Comparison of ENCODE assay signal across 7 mouse cellular contexts in the genomic region with DNA sequence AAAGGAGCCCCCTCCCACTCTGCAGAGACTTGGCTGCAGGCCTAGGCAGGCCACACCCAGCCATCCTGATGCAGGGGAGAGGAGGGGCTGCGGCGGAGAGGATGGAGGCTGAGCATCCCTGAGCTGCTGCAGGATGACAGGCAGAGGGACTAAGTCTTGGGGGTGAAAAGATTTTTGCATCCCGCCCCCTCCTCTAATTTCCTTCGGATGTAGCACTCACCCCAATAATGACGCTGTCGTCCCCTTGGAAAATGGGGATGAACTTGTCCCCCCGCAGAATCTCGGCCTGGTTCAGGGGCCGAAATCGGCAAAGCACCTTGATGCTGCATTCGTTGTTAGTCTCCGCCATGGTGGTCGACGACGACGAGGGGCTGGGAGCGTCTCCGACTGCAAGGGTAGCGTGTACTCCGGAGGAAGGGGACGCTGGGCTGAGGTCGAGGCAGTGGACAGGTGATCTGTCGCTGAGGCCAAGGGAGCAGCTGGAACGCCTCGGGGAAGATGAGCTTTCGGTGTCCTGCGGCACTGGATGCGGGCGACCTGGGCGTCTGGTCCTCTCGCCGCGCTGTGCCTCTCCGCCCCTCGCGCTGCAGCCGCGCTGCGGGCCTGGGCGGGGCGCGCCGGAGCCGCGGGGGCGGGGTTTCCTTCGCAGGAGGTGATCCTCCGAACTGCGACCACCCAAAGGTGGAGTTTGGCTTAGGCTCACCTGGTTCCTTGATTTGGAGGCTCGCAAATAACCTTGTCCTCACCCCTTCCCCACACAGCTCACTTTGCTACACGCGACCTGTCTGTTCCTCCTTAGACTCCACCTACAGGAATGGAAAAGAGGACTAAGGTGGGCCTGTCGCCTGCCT. TPM values are rescaled to one million over a fixed set of nuclear protein-coding genes. Genes with fewer than 3 reads are reported as not detected.
DNase-seq lines count a peak whose midpoint lies in the region; ATAC-seq and TF ChIP-seq lines count a peak whose summit lies in the region.

A gene (minus strand): TSS at position 801 of the 851 bp plus-strand sequence.

- H3K27me3 ChIP-seq in E14TG2a.4 (ENCODE audit: insufficient read depth, low read length), result no peaks in the 10 kb centered on the region
- H3K27me3 ChIP-seq in hindbrain, embryonic 12.5 days, result peaks cover 14% of the 10 kb centered on the region
- H3K27me3 ChIP-seq in midbrain, embryonic 12.5 days, result peaks cover 32% of the 10 kb centered on the region

- ATAC-seq in hindbrain, embryonic 12.5 days (ENCODE audit: low FRiP score), result peak; percentile 51
- no peak for ATAC-seq in midbrain, embryonic 12.5 days (ENCODE audit: low FRiP score, low read depth)

- WGBS in hindbrain, embryonic 12.5 days, result under 1% methylated on average over 53 of the region's 53 CpGs
- WGBS in midbrain, embryonic 12.5 days, result 1% methylated on average over 51 of the region's 53 CpGs

- peak; percentile 79 for TF ChIP-seq POLR2A in cortical plate, adult 2 months (IDR thresholded peaks at IDR 0.05; ENCODE audit: extremely low read depth, insufficient read depth, low read length)

- H3K4me3 ChIP-seq in E14TG2a.4 (replicated peaks; ENCODE audit: low read length), result peak within 1 kb of the TSS; percentile 83
- H3K4me3 ChIP-seq in cortical plate, adult 2 months (ENCODE audit: insufficient read depth, low read length), result peak within 1 kb of the TSS; percentile 97
- peak within 1 kb of the TSS; percentile 53 for H3K4me3 ChIP-seq in hindbrain, embryonic 12.5 days
- H3K4me3 ChIP-seq in left cerebral cortex, adult 2 months, result peak within 1 kb of the TSS; percentile 79
- peak within 1 kb of the TSS; percentile 60 for H3K4me3 ChIP-seq in midbrain, embryonic 12.5 days

- TF ChIP-seq CTCF in E14TG2a.4 (conservative IDR thresholded peaks at IDR 0.05; ENCODE audit: low read length), result no peak
- no peak for TF ChIP-seq CTCF in cortical plate, adult 2 months (IDR thresholded peaks at IDR 0.05; ENCODE audit: extremely low read depth, insufficient read depth, low read length)
- TF ChIP-seq CTCF in left cerebral cortex, adult 2 months (IDR thresholded peaks at IDR 0.05), result no peak; the same call in 1 of the 2 replicates

- peak within 1 kb of the TSS; percentile 94 for H3K27ac ChIP-seq in cortical plate, adult 2 months (ENCODE audit: insufficient read depth, low read length)
- H3K27ac ChIP-seq in hindbrain, embryonic 12.5 days, result peak within 1 kb of the TSS; percentile 89
- peak within 1 kb of the TSS; percentile 87 for H3K27ac ChIP-seq in left cerebral cortex, adult 2 months
- H3K27ac ChIP-seq in midbrain, embryonic 12.5 days (replicated peaks), result peak within 1 kb of the TSS; percentile 81

- peaks cover 40% of the 10 kb centered on the region for H3K36me3 ChIP-seq in E14TG2a.4 (ENCODE audit: insufficient read depth, low read length)
- no peaks in the 10 kb centered on the region for H3K36me3 ChIP-seq in hindbrain, embryonic 12.5 days
- H3K36me3 ChIP-seq in midbrain, embryonic 12.5 days, result no peaks in the 10 kb centered on the region

- DNase-seq in Muller cell, postnatal 12 days (ENCODE audit: inconsistent ontology term), result peak; percentile 24
- peak; percentile 82 to 85 for DNase-seq in left cerebral cortex, adult 2 months (ENCODE audit: extremely low spot score in 1 of 2, low spot score in 2 of 2)
- peak; percentile 47 for DNase-seq in telencephalon, adult 2 months (ENCODE audit: low read depth, low spot score)

- H3K9me3 ChIP-seq in E14TG2a.4 (ENCODE audit: low read length), result no peaks in the 10 kb centered on the region
- H3K9me3 ChIP-seq in hindbrain, embryonic 12.5 days (replicated peaks), result no peaks in the 10 kb centered on the region
- H3K9me3 ChIP-seq in midbrain, embryonic 12.5 days, result no peaks in the 10 kb centered on the region

- H3K4me2 ChIP-seq in hindbrain, embryonic 12.5 days (replicated peaks), result peak within 1 kb of the TSS; percentile 74
- peak within 1 kb of the TSS; percentile 75 for H3K4me2 ChIP-seq in midbrain, embryonic 12.5 days (replicated peaks)

- intact Hi-C loops in left cerebral cortex, adult 2 months (cut with DNase I), result no loop called here

- H3K9ac ChIP-seq in hindbrain, embryonic 12.5 days, result peak within 1 kb of the TSS; percentile 84
- H3K9ac ChIP-seq in midbrain, embryonic 12.5 days (replicated peaks), result peak within 1 kb of the TSS; percentile 82

- peaks cover 92% of the 10 kb centered on the region for H3K4me1 ChIP-seq in E14TG2a.4 (replicated peaks; ENCODE audit: low read depth, low read length)
- peaks cover 15% of the 10 kb centered on the region for H3K4me1 ChIP-seq in cortical plate, adult 2 months (ENCODE audit: control insufficient read depth, insufficient read depth, low read length)
- H3K4me1 ChIP-seq in hindbrain, embryonic 12.5 days, result peaks cover 55% of the 10 kb centered on the region
- H3K4me1 ChIP-seq in midbrain, embryonic 12.5 days, result peaks cover 49% of the 10 kb centered on the region

RNA-seq across cellular contexts. Expression of the gene that starts here (rescaled TPM):
- polyA plus RNA-seq in cortical plate, adult 2 months (2012; rRNA removed), result 1,251 and 1,302 TPM in 2 replicates
- 70.0 and 76.6 TPM in 2 replicates for polyA plus RNA-seq in hindbrain, embryonic 12.5 days (2016; fragmentation: Nextera tagmentation; extraction: Ambion mirVana)
- total RNA-seq in left cerebral cortex, adult 2 months (2021), result 1,000 to 10,000 TPM; 1,016 to 1,023 TPM
- 53.9 and 61.6 TPM in 2 replicates for polyA plus RNA-seq in midbrain, embryonic 12.5 days (2016; fragmentation: Nextera tagmentation; extraction: Ambion mirVana)

Comparison
In these comparisons a context has a peak if more than half of its experiments do, and no peak if none do; other contexts are left out.
1. RNA of the gene that starts here (polyA plus RNA-seq): 1,251 to 1,302 TPM in cortical plate, adult 2 months; 70.0 to 76.6 TPM in hindbrain, embryonic 12.5 days and 53.9 to 61.6 TPM in midbrain, embryonic 12.5 days; every median in the first group is over 10 times any median in the second.
2. DNase-seq: peak in every context shown above with its lines; median percentile 84 in left cerebral cortex, adult 2 months; 47 in telencephalon, adult 2 months; 24 in Muller cell, postnatal 12 days.
3. Peak in every context shown above with its lines, with median percentiles within 50 percentile points of each other: H3K4me3 ChIP-seq and H3K27ac ChIP-seq.